ENCODE assay signal across 35 mouse cellular contexts in genomic region chr3:127850776-127851646, GRCm38 (mm10). TPM values are rescaled to one million over a fixed set of nuclear protein-coding genes. Genes with fewer than 3 reads are reported as not detected.
A peak's percentile ranks its signal among the peaks of the same experiment; 100 is the strongest.
DNase-seq lines count a peak whose midpoint lies in the region; ATAC-seq and TF ChIP-seq lines count a peak whose summit lies in the region.
"Had no signal": no experiment of that assay in that cellular context is flagged by ENCODE, and none has a peak within 500 bp of the region (broad histone marks: within the 10 kb centered on the region; RNA-seq: fewer than 3 reads in every experiment).

No protein-coding gene starts in this region.

- H3K4me2 ChIP-seq in intestine, postnatal 0 days (replicated peaks; ENCODE audit: low read depth), result peak overlapping the region; percentile 37
- no peak overlapping the region for H3K4me2 ChIP-seq in lung, postnatal 0 days (replicated peaks; ENCODE audit: low read depth, low read length)
- H3K4me2 ChIP-seq in midbrain, embryonic 14.5 days (ENCODE audit: low read length), result no peak overlapping the region
- H3K4me2 ChIP-seq: forebrain, embryonic 13.5 days; heart, embryonic 13.5 days; hindbrain, embryonic 15.5 days; limb, embryonic 12.5 days; neural tube, embryonic 12.5 days had no signal

- WGBS in intestine, postnatal 0 days, result 21% methylated on average over 9 of the region's 9 CpGs
- WGBS in small intestine, adult 2 months, result 23% methylated on average over 9 of the region's 9 CpGs
- WGBS in lung, postnatal 0 days, result 67% methylated on average over 9 of the region's 9 CpGs
- WGBS in midbrain, embryonic 14.5 days, result 52% methylated on average over 9 of the region's 9 CpGs

- no peak for TF ChIP-seq CTCF in ES-Bruce4 (IDR thresholded peaks at IDR 0.05; ENCODE audit: low read depth, low read length)
- no peak for TF ChIP-seq CTCF in intestine, postnatal 0 days (IDR thresholded peaks at IDR 0.05; ENCODE audit: low read depth)
- no peak for TF ChIP-seq CTCF in small intestine, adult 2 months (IDR thresholded peaks at IDR 0.05; ENCODE audit: extremely low read depth, insufficient read length, insufficient replicate concordance, low read depth, low read length)
- TF ChIP-seq CTCF in lung, postnatal 0 days (IDR thresholded peaks at IDR 0.05), result no peak

- H3K36me3 ChIP-seq in ES-Bruce4 (ENCODE audit: control insufficient read depth, insufficient read depth, low read length, poor library complexity, severe bottlenecking), result no peaks in the 10 kb centered on the region
- H3K36me3 ChIP-seq in intestine, postnatal 0 days (ENCODE audit: control insufficient read depth, insufficient read depth), result no peaks in the 10 kb centered on the region
- H3K36me3 ChIP-seq in small intestine, adult 2 months (ENCODE audit: control insufficient read depth, insufficient read depth, low read length), result no peaks in the 10 kb centered on the region
- H3K36me3 ChIP-seq in lung, postnatal 0 days (ENCODE audit: insufficient read depth, low read length), result no peaks in the 10 kb centered on the region
- no peaks in the 10 kb centered on the region for H3K36me3 ChIP-seq in midbrain, embryonic 14.5 days (ENCODE audit: control insufficient read depth, insufficient read depth, low read length)
- H3K36me3 ChIP-seq: G1E; heart, embryonic 13.5 days; hindbrain, embryonic 15.5 days; limb, embryonic 12.5 days; midbrain, embryonic 10.5 days; neural tube, embryonic 12.5 days had no signal

- peak overlapping the region; percentile 62 for H3K27ac ChIP-seq in ES-Bruce4 (ENCODE audit: insufficient read depth, low read length)
- H3K27ac ChIP-seq in intestine, postnatal 0 days (ENCODE audit: low read depth, low read length), result peak overlapping the region; percentile 89
- H3K27ac ChIP-seq in small intestine, adult 2 months (ENCODE audit: insufficient read depth, low read depth, low read length), result peak overlapping the region; percentile 83
- H3K27ac ChIP-seq in lung, postnatal 0 days (ENCODE audit: low read length), result no peak overlapping the region
- H3K27ac ChIP-seq in midbrain, embryonic 14.5 days (replicated peaks; ENCODE audit: low read depth, low read length), result no peak overlapping the region
- H3K27ac ChIP-seq: heart, adult 2 months; heart, embryonic 13.5 days; hindbrain, embryonic 15.5 days; limb, embryonic 12.5 days; midbrain, embryonic 10.5 days; neural tube, embryonic 12.5 days had no signal

- no peak overlapping the region for H3K9ac ChIP-seq in ES-Bruce4 (ENCODE audit: low read depth, poor library complexity, severe bottlenecking)
- no peak overlapping the region for H3K9ac ChIP-seq in intestine, postnatal 0 days (ENCODE audit: low read depth, low read length)
- H3K9ac ChIP-seq in lung, postnatal 0 days (replicated peaks; ENCODE audit: low read depth), result no peak overlapping the region
- no peak overlapping the region for H3K9ac ChIP-seq in midbrain, embryonic 14.5 days (replicated peaks; ENCODE audit: low read length)
- H3K9ac ChIP-seq: forebrain, embryonic 13.5 days; heart, embryonic 13.5 days; hindbrain, embryonic 15.5 days; limb, embryonic 12.5 days; neural tube, embryonic 12.5 days had no signal

- TF ChIP-seq POLR2A in ES-Bruce4 (IDR thresholded peaks at IDR 0.05; ENCODE audit: insufficient read depth, low read length), result no peak
- TF ChIP-seq POLR2A in small intestine, adult 2 months (IDR thresholded peaks at IDR 0.05; ENCODE audit: low read depth, low read length), result no peak

- no peak for DNase-seq in frontal cortex, postnatal 36 days (ENCODE audit: low spot score in 2 of 2)
- no peak for DNase-seq in lung, postnatal 0 days (ENCODE audit: low spot score)
- no peak for DNase-seq in ovary, postnatal 14 days (ENCODE audit: low spot score)
- DNase-seq in midbrain, embryonic 14.5 days, result no peak
- DNase-seq: adrenal gland, postnatal 10 days; cerebellum, adult 11 months; cerebellum, adult 9-10 months; cerebellum, postnatal 36 days; gastrocnemius, postnatal 36 days; heart, adult 2 months; heart, postnatal 10 days; kidney, adult 9 months; kidney, postnatal 10 days; layer of hippocampus, adult 9-11 months; lung, adult 18-20 months; lung, postnatal 14 days; retina, postnatal 1 day; right cerebral cortex, postnatal 14 days; thymus, postnatal 14 days had no signal

- peak; percentile 72 for ATAC-seq in frontal cortex, adult (ENCODE audit: low TSS enrichment)
- peak; percentile 88 for ATAC-seq in intestine, postnatal 0 days
- no peak for ATAC-seq in lung, postnatal 0 days
- ATAC-seq in midbrain, embryonic 14.5 days (ENCODE audit: low FRiP score, low TSS enrichment), result no peak
- ATAC-seq: forebrain, embryonic 13.5 days; inflammation-experienced regulatory T-cells, adult 6 months; midbrain, embryonic 16.5 days; Patski had no signal

- H3K4me1 ChIP-seq in ES-Bruce4 (ENCODE audit: control insufficient read depth, insufficient read depth, low read length), result peaks cover 10% of the 10 kb centered on the region
- H3K4me1 ChIP-seq in intestine, postnatal 0 days (replicated peaks; ENCODE audit: control insufficient read depth, insufficient read depth, low read length), result peaks cover 3% of the 10 kb centered on the region
- H3K4me1 ChIP-seq in small intestine, adult 2 months (ENCODE audit: control insufficient read depth, insufficient read depth, insufficient read length, low read length), result peaks cover 9% of the 10 kb centered on the region; the same call in 1 of the 2 replicates
- no peaks in the 10 kb centered on the region for H3K4me1 ChIP-seq in lung, postnatal 0 days (ENCODE audit: insufficient read depth, low read depth, low read length)
- H3K4me1 ChIP-seq in midbrain, embryonic 14.5 days (ENCODE audit: control insufficient read depth, insufficient read depth, low read length), result no peaks in the 10 kb centered on the region
- H3K4me1 ChIP-seq: limb, embryonic 12.5 days had no signal

- peak; percentile 87 for TF ChIP-seq EP300 in ES-Bruce4 (IDR thresholded peaks at IDR 0.05; ENCODE audit: insufficient read depth, low read depth, low read length)
- no peak for TF ChIP-seq EP300 in lung, postnatal 0 days (IDR thresholded peaks at IDR 0.05)

- H3K4me3 ChIP-seq in ES-Bruce4 (ENCODE audit: low read depth, low read length), result no peak overlapping the region
- H3K4me3 ChIP-seq in intestine, postnatal 0 days (ENCODE audit: low read depth, low read length), result no peak overlapping the region
- H3K4me3 ChIP-seq in small intestine, adult 2 months (ENCODE audit: low read depth, low read length), result peak overlapping the region; percentile 13; the same call in 1 of the 2 replicates
- H3K4me3 ChIP-seq in lung, postnatal 0 days (ENCODE audit: low read depth, low read length), result no peak overlapping the region
- no peak overlapping the region for H3K4me3 ChIP-seq in midbrain, embryonic 14.5 days (replicated peaks; ENCODE audit: low read depth, low read length)
- H3K4me3 ChIP-seq: forebrain, embryonic 13.5 days; heart, adult 2 months; heart, embryonic 13.5 days; hindbrain, embryonic 15.5 days; limb, embryonic 12.5 days; midbrain, embryonic 10.5 days; myocyte; neural tube, embryonic 12.5 days had no signal

- no peaks in the 10 kb centered on the region for H3K9me3 ChIP-seq in ES-Bruce4 (replicated peaks; ENCODE audit: control insufficient read depth, insufficient read depth, low read length, poor library complexity, severe bottlenecking)
- H3K9me3 ChIP-seq in intestine, postnatal 0 days (ENCODE audit: control insufficient read depth), result no peaks in the 10 kb centered on the region
- no peaks in the 10 kb centered on the region for H3K9me3 ChIP-seq in lung, postnatal 0 days (ENCODE audit: low read length)
- no peaks in the 10 kb centered on the region for H3K9me3 ChIP-seq in midbrain, embryonic 14.5 days (ENCODE audit: control insufficient read depth, low read length)
- H3K9me3 ChIP-seq: G1E; hindbrain, embryonic 15.5 days; midbrain, embryonic 10.5 days; neural tube, embryonic 12.5 days had no signal

- H3K27me3 ChIP-seq in ES-Bruce4 (ENCODE audit: control insufficient read depth, insufficient read depth, low read length, poor library complexity, severe bottlenecking), result no peaks in the 10 kb centered on the region
- H3K27me3 ChIP-seq in intestine, postnatal 0 days (replicated peaks; ENCODE audit: control insufficient read depth, insufficient read depth, low read length), result no peaks in the 10 kb centered on the region
- H3K27me3 ChIP-seq in small intestine, adult 2 months (ENCODE audit: control insufficient read depth, insufficient read depth, low read length), result no peaks in the 10 kb centered on the region
- no peaks in the 10 kb centered on the region for H3K27me3 ChIP-seq in lung, postnatal 0 days (replicated peaks; ENCODE audit: insufficient read depth, low read length)
- H3K27me3 ChIP-seq in midbrain, embryonic 14.5 days (ENCODE audit: control insufficient read depth, insufficient read depth, low read length), result no peaks in the 10 kb centered on the region
- H3K27me3 ChIP-seq: CH12.LX; forebrain, embryonic 13.5 days; hindbrain, embryonic 15.5 days; neural tube, embryonic 12.5 days; Patski had no signal

RNA-seq across cellular contexts. Expression of gene Ap1ar, which starts 13.7 kb away (rescaled TPM):
- 61.7 and 63.3 TPM in 2 replicates for polyA plus RNA-seq in ES-Bruce4 (2011; ENCODE audit: insufficient read depth, insufficient read length, low read depth, missing spikeins)
- 99.6 and 108 TPM in 2 replicates for polyA plus RNA-seq in intestine, postnatal 0 days (2015; fragmentation: Nextera tagmentation; extraction: Ambion mirVana)
- 14.8 and 38.8 TPM in 2 replicates for polyA plus RNA-seq in small intestine, adult 2 months (2012; rRNA removed)
- 24.7 and 25.7 TPM in 2 replicates for polyA plus RNA-seq in lung, postnatal 0 days (2015; fragmentation: Nextera tagmentation; extraction: Ambion mirVana)
- polyA plus RNA-seq in midbrain, embryonic 14.5 days (2014; fragmentation: Nextera tagmentation; extraction: Ambion mirVana), result 83.4 and 89.2 TPM in 2 replicates

RNA-seq across cellular contexts. Expression of gene Fam241a, which starts 45.1 kb away (rescaled TPM):
- polyA plus RNA-seq in ES-Bruce4 (2011; ENCODE audit: insufficient read depth, insufficient read length, low read depth, missing spikeins), result 2.5 and 3.3 TPM in 2 replicates
- 17.8 and 18.9 TPM in 2 replicates for polyA plus RNA-seq in intestine, postnatal 0 days (2015; fragmentation: Nextera tagmentation; extraction: Ambion mirVana)
- 2.3 and 3.6 TPM in 2 replicates for polyA plus RNA-seq in small intestine, adult 2 months (2012; rRNA removed)
- polyA plus RNA-seq in lung, postnatal 0 days (2015; fragmentation: Nextera tagmentation; extraction: Ambion mirVana), result 22.5 and 23.1 TPM in 2 replicates
- 9.2 and 9.6 TPM in 2 replicates for polyA plus RNA-seq in midbrain, embryonic 14.5 days (2014; fragmentation: Nextera tagmentation; extraction: Ambion mirVana)

Comparison
In these comparisons a context has a peak if more than half of its experiments do, and no peak if none do; other contexts are left out.
1. ATAC-seq: peak in frontal cortex, adult (single experiment) and intestine, postnatal 0 days (single experiment); none in lung, postnatal 0 days (single experiment) and midbrain, embryonic 14.5 days (single experiment).
2. H3K27ac ChIP-seq: peak in ES-Bruce4 (single experiment), intestine, postnatal 0 days (single experiment) and small intestine, adult 2 months (single experiment); none in lung, postnatal 0 days (single experiment) and midbrain, embryonic 14.5 days (single experiment).